ENCODE assay signal across 12 mouse cellular contexts in genomic region chr12:33030066-33030465, GRCm38 (mm10).
DNase-seq lines count a peak whose midpoint lies in the region; ATAC-seq and TF ChIP-seq lines count a peak whose summit lies in the region.
"Had no signal": no experiment of that assay in that cellular context is flagged by ENCODE, and none has a peak within 500 bp of the region (broad histone marks: within the 10 kb centered on the region; RNA-seq: fewer than 3 reads in every experiment).

No protein-coding gene starts in this region.

- H3K4me3 ChIP-seq in kidney, postnatal 0 days (replicated peaks; ENCODE audit: low read depth, low read length): no peak overlapping the region
- no peak overlapping the region for H3K4me3 ChIP-seq in neural tube, embryonic 13.5 days
- H3K4me3 ChIP-seq: limb, embryonic 12.5 days had no signal

- no peaks in the 10 kb centered on the region for H3K9me3 ChIP-seq in kidney, postnatal 0 days (replicated peaks; ENCODE audit: low read length)
- no peaks in the 10 kb centered on the region for H3K9me3 ChIP-seq in neural tube, embryonic 13.5 days
- H3K9me3 ChIP-seq: limb, embryonic 12.5 days had no signal

- no peak for TF ChIP-seq CTCF in kidney, postnatal 0 days (IDR thresholded peaks at IDR 0.05; ENCODE audit: low read depth)

- no peak overlapping the region for H3K4me2 ChIP-seq in kidney, postnatal 0 days (ENCODE audit: low read length)
- no peak overlapping the region for H3K4me2 ChIP-seq in neural tube, embryonic 13.5 days
- H3K4me2 ChIP-seq: limb, embryonic 12.5 days; lung, embryonic 14.5 days had no signal

- no peak overlapping the region for H3K9ac ChIP-seq in kidney, postnatal 0 days (ENCODE audit: low read depth, low read length)
- no peak overlapping the region for H3K9ac ChIP-seq in neural tube, embryonic 13.5 days
- H3K9ac ChIP-seq: limb, embryonic 12.5 days; lung, embryonic 14.5 days had no signal

- H3K27me3 ChIP-seq in kidney, postnatal 0 days (ENCODE audit: insufficient read depth, low read length): no peaks in the 10 kb centered on the region
- H3K27me3 ChIP-seq in neural tube, embryonic 13.5 days: peaks cover 30% of the 10 kb centered on the region

- H3K4me1 ChIP-seq in kidney, postnatal 0 days (replicated peaks; ENCODE audit: insufficient read depth, low read length): 0 out of 2 replicates have a peak, but pooled peaks cover 8% of the 10 kb centered on the region
- peaks cover 64% of the 10 kb centered on the region for H3K4me1 ChIP-seq in neural tube, embryonic 13.5 days (replicated peaks)

- ATAC-seq in kidney, postnatal 0 days (replicated peaks; ENCODE audit: low FRiP score, low read depth): peak; percentile 41; the same call in 1 of the 2 replicates
- peak; percentile 36 for ATAC-seq in common myeloid progenitor, adult 5-6 weeks (replicated peaks; ENCODE audit: low read depth, poor library complexity, severe bottlenecking)
- peak; percentile 57 for ATAC-seq in neural tube, embryonic 13.5 days (ENCODE audit: low read depth)

- no peaks in the 10 kb centered on the region for H3K36me3 ChIP-seq in kidney, postnatal 0 days (ENCODE audit: insufficient read depth, low read length)
- no peaks in the 10 kb centered on the region for H3K36me3 ChIP-seq in neural tube, embryonic 13.5 days
- H3K36me3 ChIP-seq: limb, embryonic 12.5 days had no signal

- 40% methylated on average over 13 of the region's 13 CpGs for whole genome bisulfite sequencing in kidney, postnatal 0 days
- WGBS in neural tube, embryonic 13.5 days: 28% methylated on average over 13 of the region's 13 CpGs

- H3K27ac ChIP-seq in kidney, postnatal 0 days: no peak overlapping the region
- peak overlapping the region; percentile 4; the same call in 1 of the 2 replicates for H3K27ac ChIP-seq in neural tube, embryonic 13.5 days (replicated peaks)
- H3K27ac ChIP-seq: limb, embryonic 12.5 days had no signal

- DNase-seq in adrenal gland, adult 2 months: peak; percentile 72
- DNase-seq in adrenal gland, adult 18-20 months (ENCODE audit: low spot score in 2 of 2): no peak
- peak; percentile 64 for DNase-seq in kidney, postnatal 0 days (ENCODE audit: low spot score)
- no peak for DNase-seq in kidney, adult 18-20 months
- DNase-seq in left cerebral cortex, adult 18-20 months (ENCODE audit: low spot score in 2 of 2): no peak
- no peak for DNase-seq in lung, postnatal 25 days (ENCODE audit: low spot score)
- DNase-seq: heart, postnatal 36 days; kidney, adult 9 months; lung, embryonic 14.5 days had no signal

Comparison
In these comparisons a context has a peak if more than half of its experiments do, and no peak if none do; other contexts are left out.
1. DNase-seq: peak in adrenal gland, adult 2 months (single experiment) and kidney, postnatal 0 days (single experiment); none in adrenal gland, adult 18-20 months (0 of 2), kidney, adult 18-20 months (single experiment), left cerebral cortex, adult 18-20 months (0 of 2) and lung, postnatal 25 days (single experiment).
2. Peak in every context shown above with its lines, with median percentiles within 50 percentile points of each other: ATAC-seq.